Mouse (Mus musculus): ENCODE measurements around the gene Spag9. TPM values are rescaled to one million over a fixed set of nuclear protein-coding genes. Genes with fewer than 3 reads are reported as not detected.
"Not testable (repeated sequence)": the region's sequence is repeated elsewhere in the genome, so short reads cannot be mapped to it uniquely, and the experiment has no call there.

The Spag9 gene
- polyA plus RNA-seq, 1 experiment: 12.6 TPM

DNA sequence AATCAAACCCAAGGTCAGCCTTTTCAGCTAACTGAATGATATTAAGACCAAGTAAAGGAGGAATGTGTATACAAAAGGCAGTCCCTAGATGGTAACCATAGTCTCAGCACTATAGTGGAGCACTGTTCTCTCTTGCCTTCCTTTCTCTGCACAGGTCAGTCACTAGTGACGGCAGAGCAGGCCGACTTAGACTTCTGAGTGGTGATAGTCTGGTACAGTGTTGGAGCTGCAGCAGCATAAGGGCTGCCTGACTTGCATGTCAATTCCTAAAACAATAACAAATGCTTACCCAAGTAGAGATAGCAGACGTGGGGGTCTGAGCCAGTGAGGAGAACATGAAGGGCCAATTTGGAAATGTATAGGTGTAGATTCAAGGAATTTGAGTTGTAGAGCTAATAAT lies 58.3 kb downstream of the Spag9 start:
- Histone ChIP-seq H3K79me2 (ENCODE audit: control insufficient read depth, insufficient read depth) (peaks cover 11% of the 10 kb centered on the region), H3K36me3 (ENCODE audit: control insufficient read depth, insufficient read depth) (peaks cover 12% of the 10 kb centered on the region), H3K79me3 (ENCODE audit: low read depth) (peaks cover 1% of the 10 kb centered on the region), H3K4me3 (ENCODE audit: insufficient read depth, poor library complexity, severe bottlenecking) (no peak overlapping the region), H3ac (ENCODE audit: control insufficient read depth, insufficient read length, low read depth) (no peak overlapping the region), H3K27me3 (ENCODE audit: control insufficient read depth, insufficient read depth, insufficient read length) (no peaks in the 10 kb centered on the region)
- TF ChIP-seq MAX (IDR thresholded peaks at IDR 0.05) (no peak), MYOD1 (IDR thresholded peaks at IDR 0.05; ENCODE audit: control insufficient read depth, insufficient read length, low read depth) (no peak), CEBPB (IDR thresholded peaks at IDR 0.05; ENCODE audit: low read depth) (no peak), MYOG (IDR thresholded peaks at IDR 0.05; ENCODE audit: control insufficient read depth, extremely low read depth, insufficient read length) (no peak), CTCF (IDR thresholded peaks at IDR 0.05; ENCODE audit: control insufficient read depth, insufficient read depth, insufficient read length) (no peak), USF1 (IDR thresholded peaks at IDR 0.05; ENCODE audit: low read depth) (no peak)

DNA sequence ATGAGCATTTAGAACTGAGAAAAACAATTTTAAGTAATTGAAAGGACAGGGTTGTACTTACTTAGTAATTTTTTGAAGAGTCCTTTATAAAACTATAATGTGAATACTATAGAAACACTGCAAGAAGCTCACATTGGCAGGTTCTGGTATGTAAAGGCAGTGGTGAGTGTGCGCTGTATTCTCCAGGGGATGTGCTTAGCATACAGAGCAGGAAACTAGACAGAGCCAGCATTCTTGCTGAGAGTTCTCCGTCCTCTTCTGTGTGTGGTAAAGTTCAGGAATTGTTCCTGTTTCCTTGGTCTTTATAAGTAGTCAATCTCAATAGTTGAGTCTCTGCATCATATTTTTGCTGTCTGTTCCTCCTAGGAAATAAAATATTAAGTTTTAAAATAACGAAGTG lies 59.0 kb downstream of the Spag9 start:
- no peak overlapping the region for H3ac ChIP-seq (ENCODE audit: control insufficient read depth, insufficient read length, low read depth)
- peaks cover 1% of the 10 kb centered on the region for H3K79me3 ChIP-seq (ENCODE audit: low read depth)
- no peak for TF ChIP-seq MYOG (IDR thresholded peaks at IDR 0.05; ENCODE audit: control insufficient read depth, extremely low read depth, insufficient read length)
- TF ChIP-seq MYOD1 (IDR thresholded peaks at IDR 0.05; ENCODE audit: control insufficient read depth, insufficient read length, low read depth): no peak
- no peak for TF ChIP-seq CEBPB (IDR thresholded peaks at IDR 0.05; ENCODE audit: low read depth)
- TF ChIP-seq CTCF (IDR thresholded peaks at IDR 0.05; ENCODE audit: control insufficient read depth, insufficient read depth, insufficient read length): no peak
- TF ChIP-seq USF1 (IDR thresholded peaks at IDR 0.05; ENCODE audit: low read depth): no peak
- no peak for TF ChIP-seq FOSL1 (IDR thresholded peaks at IDR 0.05; ENCODE audit: insufficient read depth, low read length, poor library complexity, severe bottlenecking)
- TF ChIP-seq MAX (IDR thresholded peaks at IDR 0.05): no peak
- peaks cover 11% of the 10 kb centered on the region for H3K79me2 ChIP-seq (ENCODE audit: control insufficient read depth, insufficient read depth)
- peaks cover 6% of the 10 kb centered on the region for H3K36me3 ChIP-seq (ENCODE audit: control insufficient read depth, insufficient read depth)
- no peak overlapping the region for H3K4me3 ChIP-seq (ENCODE audit: insufficient read depth, poor library complexity, severe bottlenecking)
- no peaks in the 10 kb centered on the region for H3K27me3 ChIP-seq (ENCODE audit: control insufficient read depth, insufficient read depth, insufficient read length)

DNA sequence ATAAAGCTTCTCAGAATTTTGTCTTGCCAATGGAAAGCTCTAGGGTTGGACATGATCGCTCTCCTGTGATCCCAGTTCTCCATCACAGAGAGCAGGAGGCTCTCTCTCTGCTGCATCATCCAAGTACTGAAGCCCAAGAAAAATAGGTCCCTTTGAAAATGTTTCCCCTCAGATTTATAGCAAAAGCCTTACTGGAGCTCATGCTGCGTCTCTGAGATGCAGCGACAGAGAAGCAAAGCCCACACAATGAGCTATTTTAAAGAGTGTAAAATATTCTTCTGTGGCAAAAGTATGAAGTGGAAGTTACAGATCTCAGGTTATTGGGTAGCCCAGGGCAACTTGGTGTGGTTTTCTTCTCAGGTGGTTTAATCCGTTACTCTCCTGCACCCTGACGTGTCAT lies 68.0 kb downstream of the Spag9 start:
- Histone ChIP-seq H3K36me3 (ENCODE audit: control insufficient read depth, insufficient read depth) (peaks cover 15% of the 10 kb centered on the region), H3K4me3 (ENCODE audit: insufficient read depth, poor library complexity, severe bottlenecking) (no peak overlapping the region), H3K27me3 (ENCODE audit: control insufficient read depth, insufficient read depth, insufficient read length) (no peaks in the 10 kb centered on the region), H3ac (ENCODE audit: control insufficient read depth, insufficient read length, low read depth) (no peak overlapping the region), H3K79me2 (ENCODE audit: control insufficient read depth, insufficient read depth) (no peaks in the 10 kb centered on the region), H3K79me3 (ENCODE audit: low read depth) (no peaks in the 10 kb centered on the region)
- TF ChIP-seq MYOD1 (IDR thresholded peaks at IDR 0.05; ENCODE audit: control insufficient read depth, insufficient read length, low read depth) (no peak), CTCF (IDR thresholded peaks at IDR 0.05; ENCODE audit: control insufficient read depth, insufficient read depth, insufficient read length) (no peak), MYOG (IDR thresholded peaks at IDR 0.05; ENCODE audit: control insufficient read depth, extremely low read depth, insufficient read length) (no peak), MAX (IDR thresholded peaks at IDR 0.05) (no peak), FOSL1 (IDR thresholded peaks at IDR 0.05; ENCODE audit: insufficient read depth, low read length, poor library complexity, severe bottlenecking) (no peak)

DNA sequence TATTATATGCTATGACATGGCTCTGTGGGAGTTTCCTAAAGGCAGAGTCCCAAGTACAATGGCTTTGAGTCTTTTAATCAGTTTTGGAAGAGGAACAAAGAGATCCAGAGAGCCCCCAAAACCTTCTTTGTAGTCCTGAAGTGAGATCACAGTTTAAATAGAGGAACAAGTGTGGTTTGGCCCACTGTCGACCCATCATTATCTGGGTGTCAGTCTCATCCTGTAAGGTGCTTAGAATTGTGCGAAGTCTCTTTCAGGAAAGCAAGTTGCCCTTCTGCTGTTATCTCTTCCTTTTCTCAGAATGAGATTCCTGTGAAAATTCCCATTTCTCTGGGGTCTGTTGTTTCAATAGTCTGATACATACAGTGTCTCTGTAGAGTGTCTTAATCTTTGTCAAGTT lies 74.6 kb downstream of the Spag9 start:
- H3K79me2 ChIP-seq (ENCODE audit: control insufficient read depth, insufficient read depth): no peaks in the 10 kb centered on the region
- H3K27me3 ChIP-seq (ENCODE audit: control insufficient read depth, insufficient read depth, insufficient read length): no peaks in the 10 kb centered on the region
- H3K36me3 ChIP-seq (ENCODE audit: control insufficient read depth, insufficient read depth): peaks cover 38% of the 10 kb centered on the region
- H3K4me3 ChIP-seq (ENCODE audit: insufficient read depth, poor library complexity, severe bottlenecking): no peak overlapping the region
- no peak overlapping the region for H3ac ChIP-seq (ENCODE audit: control insufficient read depth, insufficient read length, low read depth)
- TF ChIP-seq MAX (IDR thresholded peaks at IDR 0.05) (no peak), MYOD1 (IDR thresholded peaks at IDR 0.05; ENCODE audit: control insufficient read depth, insufficient read length, low read depth) (no peak)
- no peaks in the 10 kb centered on the region for H3K79me3 ChIP-seq (ENCODE audit: low read depth)

DNA sequence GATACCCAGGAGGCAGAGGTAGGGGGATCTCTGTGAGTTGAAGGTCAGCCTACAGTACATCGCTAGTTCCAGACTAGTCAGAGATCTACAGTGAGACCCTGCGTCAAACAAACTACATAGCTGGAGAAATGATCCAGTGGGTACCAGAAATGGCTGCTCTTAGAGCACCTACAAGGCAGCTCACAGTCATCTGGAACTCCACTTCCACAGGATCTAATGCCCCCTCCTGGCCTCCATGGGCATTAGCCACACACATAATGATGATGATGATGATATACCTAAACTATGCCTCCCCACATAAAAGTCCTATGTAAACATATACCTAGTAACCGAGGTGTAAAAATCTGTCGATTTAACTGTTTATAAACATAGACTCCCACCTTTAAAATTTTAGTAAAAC lies 77.4 kb downstream of the Spag9 start:
- no peak overlapping the region for H3K4me3 ChIP-seq (ENCODE audit: insufficient read depth, poor library complexity, severe bottlenecking)
- H3K79me2 ChIP-seq (ENCODE audit: control insufficient read depth, insufficient read depth): no peaks in the 10 kb centered on the region
- peaks cover 37% of the 10 kb centered on the region for H3K36me3 ChIP-seq (ENCODE audit: control insufficient read depth, insufficient read depth)
- H3K79me3 ChIP-seq (ENCODE audit: low read depth): no peaks in the 10 kb centered on the region
- no peak overlapping the region for H3ac ChIP-seq (ENCODE audit: control insufficient read depth, insufficient read length, low read depth)
- TF ChIP-seq MAX (IDR thresholded peaks at IDR 0.05): no peak
- TF ChIP-seq MYOD1 (IDR thresholded peaks at IDR 0.05; ENCODE audit: control insufficient read depth, insufficient read length, low read depth): no peak
- no peak for TF ChIP-seq CTCF (IDR thresholded peaks at IDR 0.05; ENCODE audit: control insufficient read depth, insufficient read depth, insufficient read length)
- TF ChIP-seq MYOG (IDR thresholded peaks at IDR 0.05; ENCODE audit: control insufficient read depth, extremely low read depth, insufficient read length): no peak
- no peak for TF ChIP-seq CEBPB (IDR thresholded peaks at IDR 0.05; ENCODE audit: low read depth)
- no peak for TF ChIP-seq USF1 (IDR thresholded peaks at IDR 0.05; ENCODE audit: low read depth)
- TF ChIP-seq FOSL1 (IDR thresholded peaks at IDR 0.05; ENCODE audit: insufficient read depth, low read length, poor library complexity, severe bottlenecking): no peak
- H3K27me3 ChIP-seq (ENCODE audit: control insufficient read depth, insufficient read depth, insufficient read length): no peaks in the 10 kb centered on the region

DNA sequence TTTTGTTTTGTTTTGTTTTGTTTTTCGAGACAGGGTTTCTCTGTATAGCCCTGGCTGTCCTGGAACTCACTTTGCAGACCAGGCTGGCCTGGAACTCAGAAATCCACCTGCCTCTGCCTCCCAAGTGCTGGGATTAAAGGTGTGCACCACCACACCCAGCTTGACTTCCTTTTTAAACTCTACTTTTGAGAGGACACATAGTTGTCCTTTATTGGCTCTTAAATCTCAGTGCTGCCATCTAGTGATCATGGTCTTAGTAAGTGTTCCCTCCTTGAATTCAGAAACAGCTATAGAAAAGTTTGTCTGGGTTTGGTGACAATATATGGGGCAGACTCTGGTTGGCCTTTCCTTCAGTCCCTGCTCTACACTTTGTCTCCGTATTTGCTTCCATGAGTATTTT lies 91.1 kb downstream of the Spag9 start:
- H3K36me3 ChIP-seq (ENCODE audit: control insufficient read depth, insufficient read depth): peaks cover 46% of the 10 kb centered on the region
- not testable (repeated sequence) for H3K27me3 ChIP-seq (ENCODE audit: control insufficient read depth, insufficient read depth, insufficient read length); H3K79me2 ChIP-seq (ENCODE audit: control insufficient read depth, insufficient read depth); H3K4me3 ChIP-seq (ENCODE audit: insufficient read depth, poor library complexity, severe bottlenecking); H3K79me3 ChIP-seq (ENCODE audit: low read depth); H3ac ChIP-seq (ENCODE audit: control insufficient read depth, insufficient read length, low read depth)
